Mouse (Mus musculus) C2C12 (cell line): ENCODE measurements around the gene Gm43518. TPM values are rescaled to one million over a fixed set of nuclear protein-coding genes. Genes with fewer than 3 reads are reported as not detected.

ENCODE experiments used
- H3K27me3 ChIP-seq: one replicate; pipeline ENCODE4 v1.6.1; 2011; ENCODE audit not compliant: control insufficient read depth, insufficient read depth, insufficient read length
- H3K36me3 ChIP-seq: one replicate; pipeline ENCODE4 v1.6.1; 2011; ENCODE audit not compliant: control insufficient read depth, insufficient read depth
- H3K4me3 ChIP-seq: one replicate; pipeline ENCODE4 v1.5.1; 2011; ENCODE audit warnings: mild to moderate bottlenecking, control low read depth; ENCODE audit not compliant: poor library complexity, insufficient read depth, severe bottlenecking
- H3K79me2 ChIP-seq: one replicate; pipeline ENCODE4 v1.6.1; 2011; ENCODE audit not compliant: control insufficient read depth, insufficient read depth
- H3K79me3 ChIP-seq: one replicate; pipeline ENCODE4 v1.6.1; 2011; ENCODE audit warnings: low read depth, control low read depth
- H3ac ChIP-seq: one replicate; pipeline ENCODE3; 2011; ENCODE audit warnings: low read depth; ENCODE audit not compliant: control insufficient read depth, insufficient read length
- CEBPB ChIP-seq: IDR thresholded peaks from one replicate; pipeline ENCODE4 v1.6.1; 2011; ENCODE audit warnings: low read depth, mild to moderate bottlenecking, control low read depth, moderate library complexity
- CTCF ChIP-seq: IDR thresholded peaks from one replicate; pipeline ENCODE4 v1.5.1; 2011; ENCODE audit not compliant: control insufficient read depth, insufficient read depth, insufficient read length
- FOSL1 ChIP-seq: IDR thresholded peaks from one replicate; pipeline ENCODE4 v1.8.0; 2011; ENCODE audit warnings: mild to moderate bottlenecking, low read length; ENCODE audit not compliant: poor library complexity, insufficient read depth, severe bottlenecking
- MAX ChIP-seq: IDR thresholded peaks from one replicate; pipeline ENCODE4 v1.6.1; 2011; ENCODE audit warnings: mild to moderate bottlenecking, control low read depth
- MYOD1 ChIP-seq: IDR thresholded peaks from one replicate; pipeline ENCODE4 v1.6.1; 2011; ENCODE audit warnings: low read depth; ENCODE audit not compliant: control insufficient read depth, insufficient read length
- MYOG ChIP-seq: IDR thresholded peaks from one replicate; pipeline ENCODE4 v1.6.1; 2011; ENCODE audit not compliant: control insufficient read depth, insufficient read length; ENCODE audit errors: extremely low read depth
- USF1 ChIP-seq: IDR thresholded peaks from one replicate; pipeline ENCODE4 v1.6.1; 2011; ENCODE audit warnings: low read depth, mild to moderate bottlenecking, control low read depth, moderate library complexity
- long read RNA-seq, 2 experiments: library from polyadenylated mRNA; unstranded; transcript quantifications; one replicate each; pipeline ENCODE4 v2.0.0; 2019 to 2020
- polyA plus RNA-seq: library from polyadenylated mRNA; unstranded; fragments of >200 nt; fragmentation: generic; extraction: Trizol; gene quantifications from one replicate; pipeline ENCODE4 v1.2.1, GENCODE M21; 2012; ENCODE audit warnings: missing spikeins

Gm43518 gene
- not detected for polyA plus RNA-seq
- long read RNA-seq, experiment 1, partial matches to known transcripts, result 0 of 1 reads
- long read RNA-seq, experiment 1, other reads (novel, unspliced or antisense), result 1 of 1 reads
- long read RNA-seq, experiment 2, result 0 reads

- Histone ChIP-seq H3ac (no peak within 1 kb of the TSS), H3K4me3 (no peak within 1 kb of the TSS), H3K79me2 (no peaks in the 10 kb centered on the region), H3K79me3 (peaks cover 1% of the 10 kb centered on the region), H3K27me3 (no peaks in the 10 kb centered on the region), H3K36me3 (peaks cover 65% of the 10 kb centered on the region)
- TF ChIP-seq CTCF, result no peak
- TF ChIP-seq USF1, result no peak
- TF ChIP-seq MYOD1, result no peak
- TF ChIP-seq FOSL1, result no peak
- no peak for TF ChIP-seq CEBPB
- no peak for TF ChIP-seq MYOG
- TF ChIP-seq MAX, result no peak
These were observed at the start of gene Gm43518 for GRCm38 (mm10) chr5:123927118-123927517. Gene Gm43518, plus strand, starts transcription at chr5:123927418.

- H3K36me3 ChIP-seq, result no peaks in the 10 kb centered on the region
- no peaks in the 10 kb centered on the region for H3K27me3 ChIP-seq
- H3K79me3 ChIP-seq, result no peaks in the 10 kb centered on the region
- H3ac ChIP-seq, result no peak overlapping the region
- TF ChIP-seq FOSL1 (no peak), USF1 (no peak), CEBPB (no peak), MYOD1 (no peak)
- H3K79me2 ChIP-seq, result no peaks in the 10 kb centered on the region
- no peak overlapping the region for H3K4me3 ChIP-seq
These were observed 49.2 kb upstream of the Gm43518 start for GRCm38 (mm10) chr5:123878056-123878455.

GRCm38 (mm10) chr5:123879928-123880327, 47.3 kb upstream of the Gm43518 start, which contains the start of gene Hcar1:
Gene Hcar1, minus strand, starts transcription at chr5:123880020.
- TF ChIP-seq CEBPB, result no peak
- TF ChIP-seq USF1, result no peak
- no peak for TF ChIP-seq MYOG
- TF ChIP-seq FOSL1, result no peak
- TF ChIP-seq MYOD1, result no peak
- TF ChIP-seq MAX, result no peak
- TF ChIP-seq CTCF, result no peak
- Histone ChIP-seq H3K79me3 (no peaks in the 10 kb centered on the region), H3ac (no peak within 1 kb of the TSS), H3K36me3 (no peaks in the 10 kb centered on the region), H3K27me3 (no peaks in the 10 kb centered on the region), H3K79me2 (no peaks in the 10 kb centered on the region), H3K4me3 (no peak within 1 kb of the TSS)

GRCm38 (mm10) chr5:123880778-123881177, 46.4 kb upstream of the Gm43518 start:
- H3ac ChIP-seq, result no peak overlapping the region
- no peak overlapping the region for H3K4me3 ChIP-seq
- H3K36me3 ChIP-seq, result no peaks in the 10 kb centered on the region
- H3K79me3 ChIP-seq, result no peaks in the 10 kb centered on the region
- no peaks in the 10 kb centered on the region for H3K27me3 ChIP-seq
- TF ChIP-seq FOSL1 (no peak), USF1 (no peak), MAX (no peak), CTCF (no peak), MYOG (no peak), CEBPB (no peak), MYOD1 (no peak)
- no peaks in the 10 kb centered on the region for H3K79me2 ChIP-seq

GRCm38 (mm10) chr5:123883891-123884290, 43.3 kb upstream of the Gm43518 start:
- no peaks in the 10 kb centered on the region for H3K27me3 ChIP-seq
- TF ChIP-seq MYOG (no peak), CEBPB (no peak), MAX (no peak), FOSL1 (no peak), CTCF (no peak), MYOD1 (no peak), USF1 (no peak)
- no peaks in the 10 kb centered on the region for H3K79me3 ChIP-seq
- no peaks in the 10 kb centered on the region for H3K79me2 ChIP-seq
- no peaks in the 10 kb centered on the region for H3K36me3 ChIP-seq
- no peak overlapping the region for H3ac ChIP-seq
- no peak overlapping the region for H3K4me3 ChIP-seq

GRCm38 (mm10) chr5:123884332-123884731, 42.9 kb upstream of the Gm43518 start:
- H3K4me3 ChIP-seq, result no peak overlapping the region
- TF ChIP-seq MYOG (no peak), USF1 (no peak), MYOD1 (no peak), CEBPB (no peak), FOSL1 (no peak), CTCF (no peak), MAX (no peak)
- H3K36me3 ChIP-seq, result no peaks in the 10 kb centered on the region
- H3K27me3 ChIP-seq, result no peaks in the 10 kb centered on the region
- no peak overlapping the region for H3ac ChIP-seq
- no peaks in the 10 kb centered on the region for H3K79me2 ChIP-seq
- H3K79me3 ChIP-seq, result no peaks in the 10 kb centered on the region
